Mouse (Mus musculus) bone marrow macrophage, adult 2 months (primary cell): Measurements from ENCODE around the gene Aff1.

Experiments used
- CTCF ChIP-seq: IDR thresholded peaks from 2 replicates; pipeline ENCODE4 v1.5.1; 2012; ENCODE audit warnings: low read depth, mild to moderate bottlenecking, low read length, moderate library complexity
- POLR2A ChIP-seq: IDR thresholded peaks from 2 replicates; pipeline ENCODE4 v1.6.1; 2012; ENCODE audit warnings: mild to moderate bottlenecking, low read depth, low read length, borderline replicate concordance

- TF ChIP-seq CTCF (no peak), POLR2A (no peak)
Measured at GRCm38 (mm10) chr5:103737208-103738066, 45.3 kb downstream of the Aff1 start.
